Mouse (Mus musculus) ES-Bruce4 (cell line): ENCODE measurements around the gene Amn1. TPM values are rescaled to one million over a fixed set of nuclear protein-coding genes. Genes with fewer than 3 reads are reported as not detected.
"Not testable (repeated sequence)": the region's sequence is repeated elsewhere in the genome, so short reads cannot be mapped to it uniquely, and the experiment has no call there.

ENCODE experiments used
- H3K27ac ChIP-seq: 2 replicates; pipeline ENCODE4 v1.5.1; 2012; ENCODE audit warnings: low read length, inconsistent platforms; ENCODE audit not compliant: insufficient read depth
- H3K27me3 ChIP-seq: 2 replicates; pipeline ENCODE4 v1.6.1; 2012; ENCODE audit warnings: mild to moderate bottlenecking, low read length, inconsistent platforms; ENCODE audit not compliant: control insufficient read depth, poor library complexity, insufficient read depth, severe bottlenecking
- H3K36me3 ChIP-seq: 2 replicates; pipeline ENCODE4 v1.6.1; 2012; ENCODE audit warnings: inconsistent platforms, mild to moderate bottlenecking, low read length, moderate library complexity; ENCODE audit not compliant: control insufficient read depth, poor library complexity, insufficient read depth, severe bottlenecking
- H3K4me1 ChIP-seq: one replicate; pipeline ENCODE4 v1.8.1; 2011; ENCODE audit warnings: low read length; ENCODE audit not compliant: control insufficient read depth, insufficient read depth
- H3K4me3 ChIP-seq: 2 replicates; pipeline ENCODE4 v1.5.1; 2011; ENCODE audit warnings: low read depth, mild to moderate bottlenecking, low read length
- H3K9ac ChIP-seq: 2 replicates; pipeline ENCODE4 v1.6.1; 2012; ENCODE audit warnings: low read depth, mild to moderate bottlenecking, inconsistent platforms; ENCODE audit not compliant: poor library complexity, severe bottlenecking
- H3K9me3 ChIP-seq: replicated peaks from 2 replicates; pipeline ENCODE4 v1.6.1; 2012; ENCODE audit warnings: mild to moderate bottlenecking, low read length, inconsistent platforms; ENCODE audit not compliant: control insufficient read depth, poor library complexity, insufficient read depth, severe bottlenecking
- CTCF ChIP-seq: IDR thresholded peaks from one replicate; pipeline ENCODE4 v1.8.1; 2011; ENCODE audit warnings: low read depth, low read length
- EP300 ChIP-seq: IDR thresholded peaks from 2 replicates; pipeline ENCODE4 v1.6.1; 2011; ENCODE audit warnings: low read depth, low read length; ENCODE audit not compliant: insufficient read depth
- POLR2A ChIP-seq: IDR thresholded peaks from one replicate; pipeline ENCODE4 v1.8.1; 2011; ENCODE audit warnings: low read length; ENCODE audit not compliant: insufficient read depth
- polyA plus RNA-seq: library from polyadenylated mRNA; stranded (reverse); fragments of >200 nt; gene quantifications from 2 replicates; pipeline ENCODE4 v1.2.4, GENCODE M21; 2011; ENCODE audit warnings: low read depth; ENCODE audit not compliant: missing spikeins, insufficient read depth, insufficient read length

Amn1 gene
- polyA plus RNA-seq, 1 experiment = 30.4 TPM

- TF ChIP-seq EP300 = no peak
- TF ChIP-seq CTCF = no peak
- TF ChIP-seq POLR2A = no peak
- Histone ChIP-seq H3K9me3 (no peaks in the 10 kb centered on the region), H3K9ac (no peak overlapping the region), H3K36me3 (peaks cover 8% of the 10 kb centered on the region), H3K4me1 (no peaks in the 10 kb centered on the region), H3K27me3 (no peaks in the 10 kb centered on the region), H3K4me3 (no peak overlapping the region), H3K27ac (no peak overlapping the region)
Measured at GRCm38 (mm10) chr6:149167672-149168071, 20.8 kb downstream of the Amn1 start.

GRCm38 (mm10) chr6:149167038-149167437 lies 21.5 kb downstream of the Amn1 start:
- H3K27me3 ChIP-seq, H3K9ac ChIP-seq, H3K9me3 ChIP-seq, H3K27ac ChIP-seq, H3K4me1 ChIP-seq, H3K36me3 ChIP-seq, H3K4me3 ChIP-seq: not testable (repeated sequence)

- H3K27ac ChIP-seq = no peak overlapping the region
- H3K36me3 ChIP-seq = peaks cover 5% of the 10 kb centered on the region
Measured at GRCm38 (mm10) chr6:149155031-149155841, 33.3 kb downstream of the Amn1 start.

GRCm38 (mm10) chr6:149154116-149155030 lies 34.1 kb downstream of the Amn1 start:
- Histone ChIP-seq H3K4me1 (no peaks in the 10 kb centered on the region), H3K36me3 (peaks cover 11% of the 10 kb centered on the region), H3K9me3 (no peaks in the 10 kb centered on the region), H3K4me3 (no peak overlapping the region), H3K9ac (no peak overlapping the region), H3K27ac (no peak overlapping the region), H3K27me3 (no peaks in the 10 kb centered on the region)
- TF ChIP-seq POLR2A = no peak
- no peak for TF ChIP-seq EP300
- TF ChIP-seq CTCF = no peak

More at GRCm38 (mm10) chr6:149155031-149155841, 33.3 kb downstream of the Amn1 start:
- no peak overlapping the region for H3K9ac ChIP-seq
- no peaks in the 10 kb centered on the region for H3K9me3 ChIP-seq
- TF ChIP-seq EP300 (no peak), POLR2A (no peak), CTCF (no peak)
- H3K4me1 ChIP-seq = no peaks in the 10 kb centered on the region
- no peak overlapping the region for H3K4me3 ChIP-seq
- H3K27me3 ChIP-seq = no peaks in the 10 kb centered on the region

GRCm38 (mm10) chr6:149153473-149154115 lies 34.9 kb downstream of the Amn1 start:
- TF ChIP-seq EP300 = no peak
- TF ChIP-seq POLR2A = no peak
- no peak for TF ChIP-seq CTCF
- Histone ChIP-seq H3K9me3 (no peaks in the 10 kb centered on the region), H3K27ac (no peak overlapping the region)

More at GRCm38 (mm10) chr6:149153473-149154115, 34.9 kb downstream of the Amn1 start:
- Histone ChIP-seq H3K9ac (no peak overlapping the region), H3K4me1 (no peaks in the 10 kb centered on the region), H3K27me3 (no peaks in the 10 kb centered on the region), H3K36me3 (peaks cover 10% of the 10 kb centered on the region), H3K4me3 (no peak overlapping the region)
